Mouse (Mus musculus) stomach, postnatal 0 days (tissue): ENCODE measurements around the gene Igsf10. TPM values are rescaled to one million over a fixed set of nuclear protein-coding genes. Genes with fewer than 3 reads are reported as not detected.

ENCODE experiments used
- ATAC-seq: fragments of 200-750 bp; cut with Nextera tagmentation; 2 replicates; pipeline ENCODE4 v1.8.0; 2017; ENCODE audit not compliant: low FRiP score, low TSS enrichment
- DNase-seq: peaks from one replicate; pipeline ENCODE4 v3.0.0-alpha.2; 2016; ENCODE audit warnings: low spot score
- H3K27ac ChIP-seq: fragments of 300-500 bp; sonication (generic); replicated peaks from 2 replicates; pipeline ENCODE4 v1.5.1; 2014; ENCODE audit warnings: mild to moderate bottlenecking, control low read depth
- H3K27me3 ChIP-seq: fragments of 300-500 bp; sonication (generic); 2 replicates; pipeline ENCODE4 v1.6.1; 2014; ENCODE audit warnings: low read length; ENCODE audit not compliant: control insufficient read depth, insufficient read depth
- H3K36me3 ChIP-seq: fragments of 300-500 bp; sonication (generic); 2 replicates; pipeline ENCODE4 v1.6.1; 2014; ENCODE audit warnings: low read length, mixed read lengths; ENCODE audit not compliant: control insufficient read depth, insufficient read depth
- H3K4me1 ChIP-seq: fragments of 300-500 bp; sonication (generic); replicated peaks from 2 replicates; pipeline ENCODE4 v1.6.1; 2014; ENCODE audit warnings: antibody characterized with exemption; ENCODE audit not compliant: control insufficient read depth, insufficient read depth
- H3K4me2 ChIP-seq: fragments of 300-500 bp; sonication (generic); replicated peaks from 2 replicates; pipeline ENCODE4 v1.6.1; 2014; ENCODE audit warnings: low read depth, mild to moderate bottlenecking, control low read depth, moderate library complexity
- H3K4me3 ChIP-seq: fragments of 300-500 bp; sonication (generic); 2 replicates; pipeline ENCODE4 v1.5.1; 2014; ENCODE audit warnings: low read depth, low read length, control low read depth
- H3K9ac ChIP-seq: fragments of 300-500 bp; sonication (generic); 2 replicates; pipeline ENCODE4 v1.6.1; 2014; ENCODE audit warnings: mild to moderate bottlenecking, low read length, control low read depth, mixed read lengths
- H3K9me3 ChIP-seq: fragments of 300-500 bp; sonication (generic); 2 replicates; pipeline ENCODE4 v1.6.1; 2016; ENCODE audit warnings: low read length; ENCODE audit not compliant: control insufficient read depth
- CTCF ChIP-seq: IDR thresholded peaks from 2 replicates; pipeline ENCODE4 v1.5.1; 2016; ENCODE audit warnings: antibody characterized with exemption, low read depth, mild to moderate bottlenecking, moderate library complexity
- EP300 ChIP-seq: optimal IDR thresholded peaks from 2 replicates; pipeline ENCODE3; 2016; ENCODE audit warnings: antibody characterized with exemption
- WGBS: fragments of 180-500 bp; shearing (Covaris S2); extraction: QIAGEN DNeasy Blood & Tissue Kit; methylation state at CpG from one replicate; pipeline ENCODE4 v1.1.7; 2014; 5-methylcytosine and 5-hydroxymethylcytosine counted together
- polyA plus RNA-seq: library from polyadenylated mRNA; unstranded; fragments of >200 nt; fragmentation: Nextera tagmentation; extraction: Ambion mirVana; gene quantifications from 2 replicates; pipeline ENCODE4 v1.2.1, GENCODE M21; 2015

The Igsf10 gene
- polyA plus RNA-seq, 1 experiment from 2014 or later, result 4.5 TPM

GRCm38 (mm10) chr3:59277502-59278253, 66.5 kb downstream of the Igsf10 start:
- H3K36me3 ChIP-seq, result no peaks in the 10 kb centered on the region
- TF ChIP-seq EP300 (no peak), CTCF (no peak)
- no peak overlapping the region for H3K9ac ChIP-seq
- H3K4me3 ChIP-seq, result no peak overlapping the region
- no peaks in the 10 kb centered on the region for H3K27me3 ChIP-seq
- DNase-seq (no peak), ATAC-seq (no peak)
- H3K4me2 ChIP-seq, result no peak overlapping the region
- no peaks in the 10 kb centered on the region for H3K9me3 ChIP-seq
- 53% methylated on average over 3 of the region's 3 CpGs for WGBS
- H3K27ac ChIP-seq, result no peak overlapping the region
- no peaks in the 10 kb centered on the region for H3K4me1 ChIP-seq

- Histone ChIP-seq H3K27me3 (no peaks in the 10 kb centered on the region), H3K4me3 (no peak overlapping the region), H3K36me3 (no peaks in the 10 kb centered on the region), H3K27ac (no peak overlapping the region), H3K9me3 (no peaks in the 10 kb centered on the region), H3K4me2 (no peak overlapping the region), H3K4me1 (no peaks in the 10 kb centered on the region), H3K9ac (no peak overlapping the region)
- no peak for DNase-seq
- TF ChIP-seq CTCF (no peak), EP300 (no peak)
- ATAC-seq, result no peak
- 90% methylated on average over 6 of the region's 6 CpGs for WGBS
These were observed 73.4 kb downstream of the Igsf10 start for GRCm38 (mm10) chr3:59270811-59271210.

Other genes with a start within 250 kb of the Igsf10 start
- gene Gpr171, start 242.6 kb downstream of the Igsf10 start, polyA plus RNA-seq, result 0.19 and 0.33 TPM in 2 replicates
- 9.8 and 13.4 TPM in 2 replicates for gene P2ry14, start 190.8 kb downstream of the Igsf10 start, polyA plus RNA-seq
- gene Gpr87, start 149.3 kb downstream of the Igsf10 start, polyA plus RNA-seq, result 46.9 and 49.3 TPM in 2 replicates
- 1.6 and 1.7 TPM in 2 replicates for gene P2ry13, start 133.5 kb downstream of the Igsf10 start, polyA plus RNA-seq
- gene P2ry12, start 81.5 kb downstream of the Igsf10 start, polyA plus RNA-seq, result 2.9 and 3.0 TPM in 2 replicates